Mouse (Mus musculus): ENCODE data around the gene Hsd17b1. TPM values are rescaled to one million over a fixed set of nuclear protein-coding genes. Genes with fewer than 3 reads are reported as not detected.
A peak's percentile ranks its signal among the peaks of the same experiment; 100 is the strongest.

The Hsd17b1 gene
- polyA plus RNA-seq, 1 experiment from 2014 or later, result 0.16 TPM

DNA sequence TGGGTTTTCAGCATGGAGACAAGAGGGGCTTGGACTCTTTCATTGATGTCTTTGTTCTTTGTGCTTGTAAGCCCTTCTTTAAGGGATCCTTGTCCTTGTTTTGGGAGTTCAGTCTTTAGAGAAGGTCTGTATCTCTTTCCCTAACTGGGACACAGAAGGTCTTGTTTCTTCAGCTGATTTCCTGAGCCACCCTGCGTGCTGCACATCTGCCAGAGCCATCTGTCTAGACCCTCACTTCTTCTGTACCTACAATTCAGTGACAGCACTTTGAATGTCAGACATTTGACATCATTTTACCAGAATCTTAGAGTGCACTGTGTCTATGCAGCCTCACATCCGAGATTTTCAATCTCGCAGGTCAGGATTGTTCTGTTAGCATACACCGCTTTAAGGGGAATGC, 32.4 kb upstream of the Hsd17b1 start:
- 92% methylated on average over 4 of the region's 4 CpGs for WGBS
- H3K9ac ChIP-seq (replicated peaks; ENCODE audit: low read length), result no peak overlapping the region
- no peaks in the 10 kb centered on the region for H3K27me3 ChIP-seq (ENCODE audit: control insufficient read depth, insufficient read depth, low read length)
- no peak for ATAC-seq (ENCODE audit: low FRiP score, low TSS enrichment)
- H3K9me3 ChIP-seq (ENCODE audit: control insufficient read depth, low read length), result no peaks in the 10 kb centered on the region
- H3K4me1 ChIP-seq (ENCODE audit: control insufficient read depth, insufficient read depth, low read length), result no peaks in the 10 kb centered on the region
- peaks cover 98% of the 10 kb centered on the region for H3K36me3 ChIP-seq (ENCODE audit: control insufficient read depth, insufficient read depth, low read length)
- no peak overlapping the region for H3K4me2 ChIP-seq (ENCODE audit: low read length)
- no peak overlapping the region for H3K27ac ChIP-seq (replicated peaks; ENCODE audit: low read depth, low read length)
- H3K4me3 ChIP-seq (replicated peaks; ENCODE audit: low read depth, low read length), result no peak overlapping the region
- no peak for DNase-seq

DNA sequence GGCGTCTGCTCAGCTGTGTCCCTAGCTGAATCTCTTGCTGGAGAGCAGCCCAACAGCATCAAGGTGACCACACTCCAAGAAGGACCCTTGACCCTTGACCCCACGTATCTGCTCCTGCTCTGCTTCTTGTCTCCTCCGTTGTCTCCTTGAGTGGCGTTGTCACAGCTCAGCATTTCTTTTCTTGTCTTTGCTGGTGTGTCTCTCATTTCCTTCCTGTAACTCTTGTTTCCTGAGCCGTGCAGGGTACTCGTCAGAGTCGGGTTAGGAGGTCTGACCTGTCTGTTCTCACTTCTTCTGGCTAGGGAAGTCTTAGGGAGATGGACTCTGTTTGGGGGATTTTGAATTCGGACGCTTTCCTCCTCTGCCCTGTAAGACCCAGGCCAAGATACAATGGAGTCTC, 31.8 kb upstream of the Hsd17b1 start:
- H3K27ac ChIP-seq (replicated peaks; ENCODE audit: low read depth, low read length), result no peak overlapping the region
- 76% methylated on average over 9 of the region's 9 CpGs for WGBS

DNA sequence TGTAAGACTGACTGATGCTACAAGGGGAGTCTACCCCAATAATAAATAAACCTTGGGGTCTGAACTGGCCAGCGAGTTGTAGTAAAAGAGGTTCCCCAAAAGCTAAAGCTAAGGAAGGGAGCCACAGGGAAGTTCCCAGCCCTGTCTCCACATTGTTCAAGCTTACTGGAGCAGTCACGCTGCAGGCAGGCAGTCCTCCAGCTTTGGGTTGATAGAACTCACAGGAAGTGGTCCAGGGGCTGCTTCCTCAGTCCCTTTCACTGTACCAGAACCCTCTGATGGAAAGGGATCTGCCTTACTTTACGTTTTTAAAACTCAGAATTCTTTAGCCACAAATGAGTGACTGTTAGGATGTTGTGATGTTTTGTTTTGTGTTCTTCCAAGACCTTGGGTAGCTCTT, 30.7 kb upstream of the Hsd17b1 start:
- H3K4me2 ChIP-seq (ENCODE audit: low read length), result no peak overlapping the region
- H3K9ac ChIP-seq (replicated peaks; ENCODE audit: low read length), result no peak overlapping the region
- peaks cover 99% of the 10 kb centered on the region for H3K36me3 ChIP-seq (ENCODE audit: control insufficient read depth, insufficient read depth, low read length)
- 84% methylated on average over 3 of the region's 3 CpGs for WGBS
- H3K4me3 ChIP-seq (replicated peaks; ENCODE audit: low read depth, low read length), result no peak overlapping the region
- ATAC-seq (ENCODE audit: low FRiP score, low TSS enrichment) (no peak), DNase-seq (no peak)
- H3K9me3 ChIP-seq (ENCODE audit: control insufficient read depth, low read length), result no peaks in the 10 kb centered on the region
- no peaks in the 10 kb centered on the region for H3K27me3 ChIP-seq (ENCODE audit: control insufficient read depth, insufficient read depth, low read length)
- no peak overlapping the region for H3K27ac ChIP-seq (replicated peaks; ENCODE audit: low read depth, low read length)
- H3K4me1 ChIP-seq (ENCODE audit: control insufficient read depth, insufficient read depth, low read length), result no peaks in the 10 kb centered on the region

More for the DNA sequence above, 31.8 kb upstream of the Hsd17b1 start:
- Histone ChIP-seq H3K27me3 (ENCODE audit: control insufficient read depth, insufficient read depth, low read length) (no peaks in the 10 kb centered on the region), H3K36me3 (ENCODE audit: control insufficient read depth, insufficient read depth, low read length) (peaks cover 99% of the 10 kb centered on the region), H3K9ac (replicated peaks; ENCODE audit: low read length) (no peak overlapping the region), H3K4me3 (replicated peaks; ENCODE audit: low read depth, low read length) (no peak overlapping the region), H3K9me3 (ENCODE audit: control insufficient read depth, low read length) (no peaks in the 10 kb centered on the region), H3K4me1 (ENCODE audit: control insufficient read depth, insufficient read depth, low read length) (no peaks in the 10 kb centered on the region), H3K4me2 (ENCODE audit: low read length) (no peak overlapping the region)
- DNase-seq (no peak), ATAC-seq (ENCODE audit: low FRiP score, low TSS enrichment) (no peak)

DNA sequence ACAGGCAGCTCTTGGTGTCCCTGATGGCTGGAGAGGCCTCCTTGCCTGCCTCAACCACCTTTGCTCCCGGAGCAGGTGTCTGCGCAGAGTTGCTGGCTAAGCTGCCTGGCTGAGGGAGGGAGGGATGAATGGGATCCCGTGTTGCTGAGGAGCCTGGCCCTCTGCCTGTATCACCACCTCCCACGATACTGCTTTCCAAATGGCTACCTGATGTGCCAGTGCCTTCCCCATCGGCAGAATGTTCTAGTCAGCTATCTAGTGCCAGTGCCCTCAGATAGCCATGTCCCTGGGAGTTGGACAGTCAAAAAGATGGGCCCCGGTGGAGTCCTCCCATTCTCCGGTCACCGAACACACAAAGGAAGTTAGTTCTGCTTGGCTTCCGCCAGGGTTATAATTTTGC, 27.9 kb upstream of the Hsd17b1 start:
- Histone ChIP-seq H3K4me2 (ENCODE audit: low read length) (no peak overlapping the region), H3K9me3 (ENCODE audit: control insufficient read depth, low read length) (no peaks in the 10 kb centered on the region), H3K27ac (replicated peaks; ENCODE audit: low read depth, low read length) (no peak overlapping the region), H3K4me3 (replicated peaks; ENCODE audit: low read depth, low read length) (no peak overlapping the region), H3K36me3 (ENCODE audit: control insufficient read depth, insufficient read depth, low read length) (peaks cover 97% of the 10 kb centered on the region), H3K27me3 (ENCODE audit: control insufficient read depth, insufficient read depth, low read length) (no peaks in the 10 kb centered on the region), H3K9ac (replicated peaks; ENCODE audit: low read length) (no peak overlapping the region), H3K4me1 (ENCODE audit: control insufficient read depth, insufficient read depth, low read length) (no peaks in the 10 kb centered on the region)
- no peak for DNase-seq
- WGBS, result 94% methylated on average over 9 of the region's 9 CpGs
- no peak for ATAC-seq (ENCODE audit: low FRiP score, low TSS enrichment)

DNA sequence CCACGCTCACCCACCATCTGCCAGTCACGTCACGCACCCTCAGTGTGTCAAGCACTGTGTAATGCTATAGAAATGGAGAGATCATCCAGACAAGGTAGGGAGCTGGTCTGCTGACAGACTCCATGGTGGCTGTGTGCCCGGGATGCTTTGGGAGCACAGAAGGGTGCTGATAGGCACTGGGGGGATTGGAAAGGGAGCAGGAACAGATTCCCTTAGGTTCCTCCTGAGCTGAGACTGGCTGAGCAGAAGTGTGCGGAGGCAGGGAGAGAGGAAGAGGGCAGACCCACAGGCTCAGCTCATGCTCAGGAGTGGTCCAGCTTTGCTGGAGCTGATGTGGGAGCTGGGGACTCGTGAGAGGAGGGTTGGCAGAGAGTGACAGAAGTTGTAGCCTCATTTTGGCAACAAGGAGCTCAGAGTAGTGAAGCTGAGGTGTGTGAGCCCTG, 27.1 kb upstream of the Hsd17b1 start:
- 88% methylated on average over 6 of the region's 6 CpGs for WGBS
- peaks cover 97% of the 10 kb centered on the region for H3K36me3 ChIP-seq (ENCODE audit: control insufficient read depth, insufficient read depth, low read length)
- no peaks in the 10 kb centered on the region for H3K9me3 ChIP-seq (ENCODE audit: control insufficient read depth, low read length)
- ATAC-seq (ENCODE audit: low FRiP score, low TSS enrichment), result no peak
- H3K9ac ChIP-seq (replicated peaks; ENCODE audit: low read length), result no peak overlapping the region
- H3K4me3 ChIP-seq (replicated peaks; ENCODE audit: low read depth, low read length), result no peak overlapping the region
- no peak overlapping the region for H3K27ac ChIP-seq (replicated peaks; ENCODE audit: low read depth, low read length)
- no peak overlapping the region for H3K4me2 ChIP-seq (ENCODE audit: low read length)
- no peaks in the 10 kb centered on the region for H3K27me3 ChIP-seq (ENCODE audit: control insufficient read depth, insufficient read depth, low read length)
- H3K4me1 ChIP-seq (ENCODE audit: control insufficient read depth, insufficient read depth, low read length), result no peaks in the 10 kb centered on the region
- DNase-seq, result no peak

DNA sequence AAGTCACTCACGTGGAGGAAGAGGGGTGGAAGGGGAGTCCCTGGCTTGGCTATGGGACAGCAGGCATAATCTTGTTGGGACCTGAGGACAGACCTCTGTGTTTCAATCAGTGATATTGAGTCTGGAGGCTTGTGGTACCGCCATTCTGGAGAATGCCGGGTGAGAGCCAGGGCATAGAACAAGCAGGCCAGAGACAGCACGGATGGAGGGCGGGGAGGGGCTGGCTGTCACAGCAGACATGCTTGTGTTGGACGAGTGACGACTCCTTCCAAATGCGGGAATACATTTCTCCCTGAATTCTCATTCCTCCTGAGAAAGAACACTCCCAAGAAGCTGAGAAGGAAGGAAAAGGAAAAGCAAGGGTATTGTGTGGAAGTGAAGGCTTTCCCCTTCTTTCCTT, 26.6 kb upstream of the Hsd17b1 start:
- WGBS, result 84% methylated on average over 8 of the region's 8 CpGs
- H3K9ac ChIP-seq (replicated peaks; ENCODE audit: low read length), result no peak overlapping the region
- H3K4me1 ChIP-seq (ENCODE audit: control insufficient read depth, insufficient read depth, low read length), result no peaks in the 10 kb centered on the region
- H3K27me3 ChIP-seq (ENCODE audit: control insufficient read depth, insufficient read depth, low read length), result no peaks in the 10 kb centered on the region
- H3K4me3 ChIP-seq (replicated peaks; ENCODE audit: low read depth, low read length), result no peak overlapping the region
- H3K9me3 ChIP-seq (ENCODE audit: control insufficient read depth, low read length), result no peaks in the 10 kb centered on the region
- H3K4me2 ChIP-seq (ENCODE audit: low read length), result no peak overlapping the region
- no peak overlapping the region for H3K27ac ChIP-seq (replicated peaks; ENCODE audit: low read depth, low read length)
- ATAC-seq (ENCODE audit: low FRiP score, low TSS enrichment) (no peak), DNase-seq (no peak)
- peaks cover 97% of the 10 kb centered on the region for H3K36me3 ChIP-seq (ENCODE audit: control insufficient read depth, insufficient read depth, low read length)

DNA sequence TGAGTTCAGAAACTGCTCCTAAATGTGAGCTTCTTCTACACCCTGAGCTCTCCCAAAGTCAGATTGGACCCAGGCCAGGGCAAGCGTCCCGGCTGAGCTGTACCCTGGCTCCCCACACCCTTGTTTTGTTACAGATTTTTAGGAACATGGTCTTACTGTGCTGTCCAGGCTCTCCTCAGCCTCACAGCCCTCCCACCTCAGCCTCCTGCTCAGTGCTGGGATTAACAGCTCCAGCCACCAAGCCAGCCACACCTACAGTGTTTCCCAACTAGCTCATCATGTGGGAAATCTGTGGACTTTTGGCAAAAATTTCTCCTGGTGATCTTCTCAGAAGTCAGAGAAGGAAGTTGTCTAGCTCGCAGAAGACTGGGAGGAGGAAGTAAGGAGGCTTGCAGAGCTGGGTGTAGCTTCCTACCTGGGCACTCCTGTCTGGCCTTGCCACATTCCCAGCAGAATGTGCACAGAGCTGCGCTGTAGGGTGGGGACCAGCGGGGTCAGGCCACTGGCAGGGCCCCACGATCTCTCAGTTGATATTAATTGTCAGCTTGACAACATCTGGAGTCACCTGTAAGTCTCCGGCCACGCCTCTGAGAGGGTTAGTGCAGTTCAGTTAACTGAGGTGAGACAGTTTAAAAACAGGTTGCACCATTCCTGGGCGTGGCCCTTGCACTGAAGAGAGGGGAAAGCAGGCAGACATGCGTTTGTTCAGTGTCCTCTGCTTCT, 25.3 kb upstream of the Hsd17b1 start:
- WGBS, result 95% methylated on average over 10 of the region's 10 CpGs
- ATAC-seq (ENCODE audit: low FRiP score, low TSS enrichment), result no peak
- H3K9ac ChIP-seq (replicated peaks; ENCODE audit: low read length), result no peak overlapping the region
- no peaks in the 10 kb centered on the region for H3K27me3 ChIP-seq (ENCODE audit: control insufficient read depth, insufficient read depth, low read length)
- no peak overlapping the region for H3K4me2 ChIP-seq (ENCODE audit: low read length)
- H3K36me3 ChIP-seq (ENCODE audit: control insufficient read depth, insufficient read depth, low read length), result peaks cover 96% of the 10 kb centered on the region
- H3K4me1 ChIP-seq (ENCODE audit: control insufficient read depth, insufficient read depth, low read length), result no peaks in the 10 kb centered on the region
- DNase-seq, result no peak
- H3K9me3 ChIP-seq (ENCODE audit: control insufficient read depth, low read length), result no peaks in the 10 kb centered on the region
- H3K4me3 ChIP-seq (replicated peaks; ENCODE audit: low read depth, low read length), result no peak overlapping the region
- H3K27ac ChIP-seq (replicated peaks; ENCODE audit: low read depth, low read length), result no peak overlapping the region

DNA sequence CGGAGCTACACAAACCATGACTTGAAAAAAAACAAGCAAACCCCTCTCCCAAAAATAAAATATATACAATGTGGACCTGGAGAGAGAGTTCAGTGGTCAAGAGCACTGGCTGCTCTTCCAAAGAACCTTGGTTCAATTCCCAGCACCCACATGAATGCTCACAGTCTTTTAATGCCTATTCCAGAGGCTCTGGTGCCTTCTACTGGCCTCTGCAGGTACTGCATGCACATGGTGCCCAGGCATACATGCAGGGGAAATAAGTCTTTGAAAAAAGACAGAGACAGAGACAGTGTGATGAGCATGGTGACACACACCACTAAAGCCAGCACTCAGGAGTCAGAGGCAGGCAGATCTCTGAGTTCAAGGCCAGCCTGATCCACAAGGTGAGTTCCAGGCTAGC, 24.2 kb upstream of the Hsd17b1 start:
- ATAC-seq (ENCODE audit: low FRiP score, low TSS enrichment) (no peak), DNase-seq (peak; percentile 16)
- Histone ChIP-seq H3K36me3 (ENCODE audit: control insufficient read depth, insufficient read depth, low read length) (peaks cover 93% of the 10 kb centered on the region), H3K4me3 (replicated peaks; ENCODE audit: low read depth, low read length) (no peak overlapping the region), H3K27ac (replicated peaks; ENCODE audit: low read depth, low read length) (no peak overlapping the region), H3K27me3 (ENCODE audit: control insufficient read depth, insufficient read depth, low read length) (no peaks in the 10 kb centered on the region), H3K4me1 (ENCODE audit: control insufficient read depth, insufficient read depth, low read length) (no peaks in the 10 kb centered on the region), H3K9ac (replicated peaks; ENCODE audit: low read length) (no peak overlapping the region), H3K4me2 (ENCODE audit: low read length) (no peak overlapping the region), H3K9me3 (ENCODE audit: control insufficient read depth, low read length) (no peaks in the 10 kb centered on the region)
- 100% methylated on average over 1 of the region's 1 CpGs for WGBS

DNA sequence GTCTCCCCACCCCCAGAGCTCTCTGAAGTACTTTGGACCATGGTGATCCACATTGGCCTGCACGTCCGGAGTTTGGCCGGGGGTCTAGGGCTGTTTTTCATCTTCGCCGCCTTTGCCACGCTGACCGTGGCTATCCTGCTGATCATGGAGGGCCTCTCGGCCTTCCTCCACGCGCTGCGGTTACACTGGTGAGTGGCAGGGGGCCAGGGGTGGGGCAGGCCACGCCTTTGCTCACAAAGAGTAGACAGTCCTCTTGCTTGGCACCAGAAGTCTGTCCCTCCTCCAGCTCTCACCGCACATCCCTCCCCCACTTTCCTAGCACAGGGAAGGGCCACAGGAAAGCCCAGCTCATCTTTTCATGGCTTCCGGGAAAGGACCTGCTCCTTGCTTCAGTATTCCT, 22.8 kb upstream of the Hsd17b1 start:
- Histone ChIP-seq H3K9me3 (ENCODE audit: control insufficient read depth, low read length) (no peaks in the 10 kb centered on the region), H3K36me3 (ENCODE audit: control insufficient read depth, insufficient read depth, low read length) (peaks cover 92% of the 10 kb centered on the region), H3K27me3 (ENCODE audit: control insufficient read depth, insufficient read depth, low read length) (no peaks in the 10 kb centered on the region), H3K27ac (replicated peaks; ENCODE audit: low read depth, low read length) (no peak overlapping the region), H3K9ac (replicated peaks; ENCODE audit: low read length) (no peak overlapping the region), H3K4me3 (replicated peaks; ENCODE audit: low read depth, low read length) (no peak overlapping the region), H3K4me2 (ENCODE audit: low read length) (no peak overlapping the region), H3K4me1 (ENCODE audit: control insufficient read depth, insufficient read depth, low read length) (no peaks in the 10 kb centered on the region)
- DNase-seq, result no peak
- 86% methylated on average over 14 of the region's 14 CpGs for WGBS
- ATAC-seq (ENCODE audit: low FRiP score, low TSS enrichment), result no peak
